Mouse (Mus musculus) left cerebral cortex, adult 11 months (tissue): ENCODE results near the gene Rab43.

ENCODE experiments used
- DNase-seq: peaks from one replicate; pipeline ENCODE4 v3.0.0; 2022; ENCODE audit warnings: low spot score

Gene Rab43

DNA sequence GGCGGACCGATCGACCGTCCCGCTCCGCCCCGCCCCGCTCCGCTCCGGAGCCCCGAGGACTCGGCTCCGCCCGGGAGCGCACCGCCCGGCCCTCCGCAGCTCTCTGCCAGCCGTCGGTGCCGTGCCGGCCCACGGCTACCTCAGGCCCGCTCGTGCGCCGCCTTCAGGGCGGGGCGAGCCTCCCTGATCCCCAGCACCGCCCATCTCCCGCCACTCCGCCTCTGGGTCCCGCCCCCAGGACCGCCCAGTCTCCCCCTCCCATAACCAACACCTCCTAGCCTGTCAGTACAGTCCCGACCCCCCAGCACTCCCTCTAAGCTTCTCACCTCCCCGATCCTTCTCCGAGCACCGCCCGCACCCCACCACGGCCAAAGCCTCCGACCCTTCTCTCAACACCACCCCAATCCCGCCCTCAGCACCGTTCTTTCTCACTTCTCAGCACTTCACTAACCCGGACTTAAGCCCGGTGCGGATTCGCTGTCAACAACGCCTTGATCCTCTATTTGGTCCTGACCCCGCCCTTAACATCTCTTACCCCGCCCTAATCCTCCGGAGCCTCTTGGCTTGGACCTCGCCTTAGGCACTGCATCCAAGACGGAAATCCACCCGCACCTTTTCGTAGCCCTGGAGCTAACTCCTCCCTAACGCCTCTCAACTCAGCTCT lies at the start of gene Rab43:
Rab43 (minus strand) TSS at position 490 of the 664 bp plus-strand sequence.
- DNase-seq, result peak; percentile 75

- DNase-seq, result no peak
These were observed 45.1 kb upstream of the Rab43 start for GRCm38 (mm10) chr6:87857071-87857470.

DNA sequence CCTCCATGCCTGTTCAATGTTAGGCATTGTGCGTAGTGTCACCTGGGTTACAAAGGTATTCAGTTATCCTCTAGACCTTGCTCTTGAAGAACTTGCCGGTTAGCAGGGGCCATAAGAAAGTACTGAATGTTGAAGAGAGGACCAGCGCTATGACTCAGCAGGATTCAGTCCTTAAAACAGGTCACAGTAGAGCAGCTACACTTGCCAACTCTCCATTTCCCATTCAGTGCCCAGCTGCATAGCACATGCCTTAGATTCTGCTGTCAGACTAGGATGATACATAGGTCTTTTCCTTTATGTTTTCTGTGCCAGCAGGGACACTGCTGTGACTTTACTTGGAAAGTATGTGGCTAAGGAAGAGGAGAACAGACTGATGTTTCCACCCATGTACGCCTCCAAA lies 41.5 kb upstream of the Rab43 start:
- DNase-seq, result no peak

DNA sequence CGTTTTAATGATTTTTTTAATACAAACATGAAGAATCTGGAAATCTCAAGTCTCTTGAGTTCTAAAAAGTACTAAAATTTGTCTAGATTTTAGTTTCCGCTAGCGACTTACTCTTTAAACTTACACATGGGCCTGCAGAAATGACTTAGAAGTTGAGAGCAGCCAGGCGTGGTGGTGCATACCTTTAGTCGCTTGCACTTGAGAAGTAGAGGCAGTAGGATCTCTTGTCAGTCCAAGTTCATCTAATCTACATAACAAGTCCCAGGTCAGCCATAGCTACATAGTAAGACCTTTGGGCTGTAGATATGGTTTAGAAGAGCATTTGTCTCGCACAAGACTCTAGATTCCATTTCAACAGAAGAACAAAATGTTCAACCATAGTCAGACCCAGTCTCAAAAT lies 39.9 kb upstream of the Rab43 start:
- no peak for DNase-seq

DNA sequence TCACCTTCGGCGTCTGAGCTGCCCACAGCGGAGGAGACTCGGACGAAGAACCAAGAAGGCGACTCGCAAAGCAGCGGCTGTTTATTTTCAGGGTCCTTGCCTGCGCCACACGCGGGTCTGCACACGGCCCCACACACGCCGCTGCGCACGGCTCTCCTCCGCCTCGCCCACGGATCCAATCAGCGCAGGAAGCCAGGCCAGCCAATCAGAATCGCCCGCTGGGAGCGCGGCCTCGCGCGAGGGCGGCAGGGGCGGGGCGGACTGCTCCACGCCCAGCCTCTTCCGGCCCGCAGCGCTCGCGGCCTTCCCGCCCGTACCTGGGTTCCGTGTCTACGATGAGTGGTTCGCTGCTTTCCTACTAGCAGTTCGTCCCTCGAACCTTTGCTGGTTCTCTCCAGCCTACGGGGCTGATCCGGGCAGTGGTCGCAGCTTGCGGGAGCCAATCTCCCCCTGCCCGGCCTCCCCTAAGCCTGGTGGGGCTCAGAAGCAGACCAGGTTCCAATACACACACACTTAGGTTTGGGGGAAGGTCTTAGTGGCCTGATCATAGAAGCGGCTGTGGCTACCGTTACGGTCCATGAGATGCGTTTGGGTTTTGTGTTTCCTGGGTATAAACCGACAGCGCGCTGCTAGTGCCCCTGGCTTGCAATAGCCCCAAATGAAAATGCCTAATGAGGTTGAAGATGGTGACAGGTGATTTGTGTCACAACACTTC lies 39.1 kb upstream of the Rab43 start, which contains the start of gene Cnbp:
Cnbp (minus strand) TSS at position 207 of the 715 bp plus-strand sequence.
- DNase-seq, result peak; percentile 92

GRCm38 (mm10) chr6:87850155-87850899 lies 38.4 kb upstream of the Rab43 start:
- DNase-seq, result no peak

- DNase-seq, result no peak
These were observed 37.8 kb upstream of the Rab43 start for GRCm38 (mm10) chr6:87849780-87850154.

- no peak for DNase-seq
These were observed 34.8 kb upstream of the Rab43 start for GRCm38 (mm10) chr6:87846813-87847212.

GRCm38 (mm10) chr6:87845031-87845695 lies 33.2 kb upstream of the Rab43 start:
- no peak for DNase-seq

DNA sequence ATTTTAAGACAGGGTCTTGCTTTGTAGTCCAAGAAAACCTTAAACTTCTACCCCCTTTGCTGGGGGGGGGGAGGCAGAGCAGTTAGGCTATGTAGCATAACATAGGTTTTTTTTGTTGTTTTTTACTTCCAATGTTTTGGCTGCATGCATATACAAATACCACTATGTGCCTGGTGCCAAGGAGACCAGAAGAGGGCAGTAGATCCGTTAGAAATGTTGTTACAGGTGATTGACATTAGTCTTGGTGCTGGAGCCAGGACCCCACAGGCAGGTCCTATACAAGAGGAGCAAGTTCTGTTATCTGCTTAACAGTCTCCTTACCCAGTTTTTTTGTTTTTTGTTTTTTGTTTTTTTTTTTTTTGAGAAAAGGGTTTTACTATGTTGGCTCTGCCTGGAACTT lies 30.3 kb upstream of the Rab43 start:
- no peak for DNase-seq

GRCm38 (mm10) chr6:87841635-87842034 lies 29.7 kb upstream of the Rab43 start:
- DNase-seq, result no peak

- no peak for DNase-seq
These were observed 27.9 kb upstream of the Rab43 start for GRCm38 (mm10) chr6:87839797-87840341.

DNA sequence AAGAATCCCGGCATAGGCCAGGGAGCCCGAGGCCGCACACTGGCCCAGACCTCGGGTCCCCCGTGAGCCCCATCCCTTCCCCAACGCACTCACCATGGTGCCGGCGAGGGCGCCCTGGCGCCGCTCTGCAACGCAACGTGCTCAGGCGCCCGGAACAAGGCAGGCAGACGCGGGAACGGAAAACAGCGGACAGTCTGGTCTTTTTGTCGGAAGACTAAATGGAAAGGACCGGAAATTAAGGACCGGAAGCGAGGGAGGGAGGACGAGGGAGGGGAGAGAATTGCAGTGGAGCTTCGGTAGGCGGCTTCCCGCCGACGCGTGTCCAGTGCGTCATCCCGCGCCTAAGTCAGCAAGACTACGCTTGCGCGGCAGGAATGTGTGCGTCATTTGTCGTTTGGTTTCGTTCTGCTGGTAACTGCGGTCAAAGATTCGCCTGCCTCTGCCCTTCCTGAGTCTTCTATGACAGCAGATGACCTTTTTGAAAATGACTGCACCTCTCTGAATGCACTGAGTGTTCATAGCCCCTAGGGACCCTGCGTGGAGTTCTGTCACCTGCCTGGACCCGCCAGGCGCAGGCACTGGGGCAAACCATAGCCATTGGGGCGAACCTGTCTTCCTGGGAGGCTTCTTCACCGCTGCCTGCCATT lies 26.7 kb upstream of the Rab43 start, which contains the start of gene Isy1:
Isy1 (minus strand) TSS at position 248 of the 647 bp plus-strand sequence.
- DNase-seq, result peak; percentile 94

GRCm38 (mm10) chr6:87835695-87836094 lies 23.7 kb upstream of the Rab43 start, which contains the start of gene Gm45140:
Gm45140 (minus strand) TSS chr6:87835795.
- no peak for DNase-seq

GRCm38 (mm10) chr6:87820366-87820765 lies 8.4 kb upstream of the Rab43 start:
- no peak for DNase-seq

GRCm38 (mm10) chr6:87814486-87814885 lies 2.5 kb upstream of the Rab43 start:
- no peak for DNase-seq

- DNase-seq, result no peak
These were observed 692 bp upstream of the Rab43 start for GRCm38 (mm10) chr6:87812656-87813055.

- DNase-seq, result no peak
These were observed 973 bp downstream of the Rab43 start for GRCm38 (mm10) chr6:87810713-87811669.

DNA sequence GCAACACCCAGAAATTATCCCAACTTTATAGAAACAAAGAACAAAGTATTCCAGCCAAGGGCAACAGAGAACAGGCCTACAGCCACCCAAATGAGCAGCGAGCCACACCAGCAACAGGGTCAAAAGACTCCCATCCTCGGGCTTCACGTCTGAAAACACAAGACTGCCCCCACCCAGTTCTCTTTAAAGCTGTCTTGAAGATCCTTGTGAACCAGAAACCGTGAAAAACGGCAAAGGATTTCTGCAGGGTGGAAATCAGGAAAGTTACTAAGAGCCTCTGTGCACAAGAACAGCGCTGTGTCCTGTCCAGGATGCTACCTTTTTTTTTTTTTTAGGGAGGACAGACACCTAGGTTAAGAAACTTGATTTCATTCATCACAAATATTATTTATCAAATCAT lies 1.7 kb downstream of the Rab43 start:
- DNase-seq, result no peak

DNA sequence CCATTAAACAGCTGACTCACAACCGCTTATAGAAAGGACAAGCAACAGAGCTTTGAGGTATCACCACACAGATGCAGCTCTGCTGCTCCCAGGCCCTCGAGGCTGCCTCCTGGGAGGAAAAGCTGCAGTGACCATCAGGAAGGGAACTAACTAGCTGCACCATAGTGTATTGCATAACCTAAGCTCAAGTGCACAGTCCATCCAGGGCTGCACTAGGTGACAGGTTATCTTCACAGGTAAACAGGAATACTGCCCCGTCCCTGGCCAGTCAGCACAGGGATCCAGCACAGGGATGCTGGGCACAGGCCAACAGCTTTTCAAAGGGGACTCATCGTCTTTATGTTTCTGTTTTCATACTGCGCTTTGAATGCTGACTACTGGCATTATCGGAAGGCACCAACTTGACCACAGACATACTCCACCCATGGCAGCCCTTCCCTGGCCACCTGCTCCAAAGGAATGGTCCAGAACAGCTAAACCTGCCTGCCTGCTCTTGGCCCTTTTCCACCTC lies 2.3 kb downstream of the Rab43 start:
- no peak for DNase-seq
